Mouse (Mus musculus) urinary bladder, postnatal 36 days (tissue): ENCODE measurements around the gene Hspa8.
"Not testable (repeated sequence)": the region's sequence is repeated elsewhere in the genome, so short reads cannot be mapped to it uniquely, and the experiment has no call there.

Experiments used
- DNase-seq, 2 experiments: peaks; one replicate each; pipeline ENCODE4 v3.0.0; 2022; ENCODE audit warnings: low spot score in 2 of 2, mixed read lengths in 1 of 2

The Hspa8 gene

DNA sequence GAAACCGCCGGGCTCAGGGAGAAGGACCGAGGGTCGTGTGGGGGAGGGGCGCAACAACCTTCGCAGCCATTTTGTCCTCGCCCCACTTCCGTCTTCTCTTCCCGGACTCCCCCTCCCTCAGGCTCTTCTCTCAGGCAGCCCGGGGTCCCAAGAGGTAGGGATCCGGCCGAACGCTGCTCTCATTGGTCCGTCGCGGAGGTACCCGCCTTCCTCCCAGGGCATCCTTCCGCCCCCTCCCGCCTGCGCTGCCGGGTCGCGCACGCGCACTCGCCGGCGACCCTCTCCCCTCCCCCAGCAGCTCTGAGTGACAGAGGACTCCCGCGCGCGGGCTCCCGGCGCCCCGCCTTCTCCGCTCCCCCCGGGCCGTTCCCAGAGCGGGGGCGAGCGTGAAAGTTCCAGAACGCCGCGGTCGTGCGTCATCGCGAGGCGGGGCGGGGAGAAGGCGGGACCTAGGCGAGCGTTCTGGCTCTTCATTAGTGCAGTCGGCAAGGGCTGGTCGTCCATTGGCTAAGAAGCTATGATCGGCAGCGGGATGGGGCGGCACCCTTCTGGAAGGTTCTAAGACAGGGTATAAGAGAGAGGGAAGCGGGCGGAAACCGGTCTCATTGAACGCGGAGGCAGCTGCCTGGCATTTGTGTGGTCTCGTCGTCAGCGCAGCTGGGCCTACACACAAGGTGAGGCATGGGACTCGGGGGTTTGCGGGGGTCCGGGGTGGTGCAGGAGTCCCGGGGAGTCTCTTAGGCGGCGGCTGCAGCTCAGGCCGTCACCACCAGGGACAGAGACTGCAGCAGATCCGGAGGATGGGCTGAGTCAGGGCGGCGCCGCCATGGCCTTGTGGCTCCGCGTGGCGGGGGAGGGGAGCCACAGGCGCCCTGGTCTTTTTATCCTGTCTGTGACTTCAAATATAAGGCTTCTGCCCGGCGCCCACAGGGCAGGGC is at the start of gene Hspa8:
Hspa8 (plus strand) TSS at position 310 of the 938 bp plus-strand sequence.
- peak; percentile 100 for DNase-seq

DNA sequence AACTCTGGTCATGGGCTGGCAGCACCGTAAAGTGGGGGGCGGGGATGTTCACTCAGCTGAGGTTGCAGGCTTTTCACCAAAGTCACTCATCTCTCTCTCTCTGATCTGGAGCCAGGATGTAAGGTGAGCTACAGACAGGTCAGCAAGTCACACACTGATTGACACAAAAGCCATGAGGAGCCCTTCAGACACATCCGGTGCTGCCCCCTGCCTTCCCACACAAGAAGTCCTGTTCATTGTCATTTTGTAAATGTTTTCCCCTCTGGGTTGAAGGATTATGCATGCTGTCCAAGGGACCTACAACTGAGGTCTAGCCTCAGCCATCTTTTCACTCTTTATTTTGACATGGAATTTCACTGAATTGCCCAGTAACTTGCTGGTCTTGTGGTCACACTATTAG is 49.0 kb upstream of the Hspa8 start:
- no peak for DNase-seq

DNA sequence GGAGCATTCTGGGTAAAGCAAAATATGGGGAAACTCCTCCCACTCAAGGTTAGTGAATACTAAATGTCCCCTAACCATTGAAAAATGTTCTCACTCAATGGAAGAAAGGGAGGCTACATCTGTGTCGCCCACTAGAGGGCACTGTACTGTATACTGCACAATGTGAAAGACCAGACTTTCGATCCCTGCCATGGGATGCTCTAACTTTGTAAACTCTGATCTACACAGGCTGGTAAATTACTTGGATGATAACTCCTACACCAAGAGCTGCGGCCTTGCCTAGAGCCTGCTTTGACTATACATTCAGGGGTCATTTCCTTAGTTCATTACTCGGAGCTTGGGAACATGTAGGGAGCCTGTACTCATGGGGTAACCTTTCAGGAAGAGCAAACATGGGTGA is 44.4 kb upstream of the Hspa8 start:
- peak; percentile 40 to 43 for DNase-seq

DNA sequence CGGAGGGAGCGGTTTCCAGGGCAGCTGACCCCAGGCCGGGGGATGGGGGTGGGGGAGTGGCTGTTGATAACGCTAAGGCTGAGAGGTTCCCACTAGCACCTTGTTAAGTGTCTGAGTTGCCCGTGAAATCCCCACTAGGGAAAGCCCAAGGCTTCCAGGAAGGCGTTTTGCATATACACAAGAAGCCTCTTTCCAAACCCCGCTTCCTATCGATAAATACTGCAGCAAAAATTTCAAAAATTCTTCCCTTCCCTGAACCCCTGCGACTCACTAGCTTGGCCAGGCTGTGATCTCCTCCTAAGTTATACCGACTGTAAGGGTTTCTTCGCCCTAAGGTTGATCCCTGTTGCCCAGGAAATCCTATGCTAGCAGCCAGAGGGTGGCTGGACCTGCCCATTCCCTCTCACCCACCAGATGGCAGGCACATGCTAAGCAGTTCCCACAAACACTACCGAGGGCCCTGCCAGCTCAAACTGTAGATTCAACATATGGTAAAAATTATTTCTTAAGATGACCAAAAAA is 43.6 kb upstream of the Hspa8 start:
- peak; percentile 53 to 59 for DNase-seq

DNA sequence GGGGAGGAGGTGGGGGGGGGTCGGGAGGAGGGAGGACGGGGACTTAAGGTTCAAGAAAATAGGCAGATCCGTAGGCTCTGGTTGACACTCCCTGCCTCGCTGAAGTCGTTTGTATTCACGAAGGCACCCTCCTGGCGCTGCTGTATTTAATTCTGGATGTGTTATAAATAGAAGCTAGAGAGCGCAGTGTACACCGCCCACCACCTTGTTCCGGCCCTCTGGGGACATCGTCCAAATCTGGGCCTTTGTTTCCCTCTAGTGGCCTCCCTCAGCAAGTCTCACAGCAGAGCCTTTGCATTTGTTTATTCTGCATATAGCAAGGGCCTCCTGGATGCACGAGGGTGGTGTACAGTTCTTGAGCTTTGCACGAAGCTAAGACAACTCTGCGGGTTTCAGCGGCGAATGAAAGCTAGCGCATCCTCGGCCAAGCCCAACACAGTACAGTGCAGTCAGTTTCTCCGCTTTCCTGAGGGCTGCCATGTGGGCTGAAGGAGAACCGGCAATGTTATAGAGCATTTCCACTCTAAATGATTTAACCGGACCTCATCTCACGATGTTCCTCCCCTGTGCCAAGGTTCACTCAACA is 43.0 kb upstream of the Hspa8 start:
- peak; percentile 51 to 73 for DNase-seq

DNA sequence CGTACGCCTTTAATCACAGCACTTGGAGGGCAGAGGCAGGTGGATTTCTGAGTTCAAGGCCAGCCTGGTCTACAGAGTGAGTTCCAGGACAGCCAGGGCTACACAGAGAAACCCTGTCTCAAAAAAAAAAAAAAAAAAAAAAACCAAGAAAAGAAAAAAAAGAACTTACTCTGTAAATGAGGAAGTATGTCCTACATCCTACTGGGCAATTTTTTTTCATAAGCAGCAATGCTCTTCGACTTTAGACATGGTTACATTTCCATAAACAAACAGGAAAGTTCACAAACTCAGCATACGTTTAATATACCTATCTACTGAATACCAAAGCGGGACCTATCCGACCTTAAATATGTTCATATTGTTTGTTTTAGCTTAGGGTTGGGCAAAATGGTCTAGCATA is 38.4 kb upstream of the Hspa8 start:
- DNase-seq: no peak

DNA sequence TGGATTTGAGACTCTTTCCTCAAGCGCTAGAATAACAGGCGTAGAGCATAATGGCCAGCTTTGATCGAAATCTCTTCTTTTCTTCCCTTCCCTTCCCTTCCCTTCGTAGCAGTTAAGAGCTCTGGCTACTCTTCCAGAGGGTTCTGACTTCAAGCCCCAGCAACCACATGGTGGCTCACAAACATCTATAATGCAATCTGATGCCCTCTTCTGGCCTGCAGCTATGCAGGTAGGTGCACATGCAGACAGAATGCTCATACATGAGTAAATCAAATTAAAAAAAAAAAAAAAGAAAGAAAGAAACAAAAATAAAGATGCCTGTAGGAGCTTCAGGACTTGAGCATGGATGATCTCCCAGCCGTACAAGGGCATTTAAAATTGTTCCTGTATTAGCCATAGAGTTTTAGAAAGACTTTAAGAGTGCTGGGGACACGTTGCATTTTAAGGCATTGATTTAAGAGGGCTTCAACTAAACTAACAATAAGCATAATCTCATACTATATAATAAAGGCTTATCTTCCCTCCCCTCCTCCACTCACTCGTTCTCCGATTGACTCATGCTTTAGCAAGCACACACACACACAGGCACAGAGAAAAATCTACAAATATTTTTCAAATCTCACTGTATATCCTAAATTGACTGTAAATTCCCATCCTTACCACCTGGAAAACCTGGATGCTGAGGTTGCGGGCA is 35.8 kb upstream of the Hspa8 start:
- no peak for DNase-seq

DNA sequence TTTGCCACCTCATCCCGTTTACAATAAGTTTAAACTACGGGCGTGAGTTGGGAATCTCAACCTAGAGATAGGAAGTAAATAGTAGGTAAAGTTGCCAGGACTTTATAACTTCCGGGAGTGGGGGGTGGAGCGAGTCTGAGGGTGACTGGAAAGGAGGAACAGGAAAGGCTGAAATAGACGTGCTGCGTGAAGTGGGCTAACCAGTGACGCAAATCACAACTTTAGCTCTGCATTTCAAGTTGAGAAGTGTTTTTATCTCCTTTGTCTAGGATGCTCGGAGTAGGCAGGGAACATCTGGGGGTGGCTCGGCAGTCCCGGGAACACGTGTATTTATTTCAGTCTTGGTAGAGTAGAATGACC is 35.2 kb upstream of the Hspa8 start:
- peak; percentile 46 to 53 for DNase-seq

DNA sequence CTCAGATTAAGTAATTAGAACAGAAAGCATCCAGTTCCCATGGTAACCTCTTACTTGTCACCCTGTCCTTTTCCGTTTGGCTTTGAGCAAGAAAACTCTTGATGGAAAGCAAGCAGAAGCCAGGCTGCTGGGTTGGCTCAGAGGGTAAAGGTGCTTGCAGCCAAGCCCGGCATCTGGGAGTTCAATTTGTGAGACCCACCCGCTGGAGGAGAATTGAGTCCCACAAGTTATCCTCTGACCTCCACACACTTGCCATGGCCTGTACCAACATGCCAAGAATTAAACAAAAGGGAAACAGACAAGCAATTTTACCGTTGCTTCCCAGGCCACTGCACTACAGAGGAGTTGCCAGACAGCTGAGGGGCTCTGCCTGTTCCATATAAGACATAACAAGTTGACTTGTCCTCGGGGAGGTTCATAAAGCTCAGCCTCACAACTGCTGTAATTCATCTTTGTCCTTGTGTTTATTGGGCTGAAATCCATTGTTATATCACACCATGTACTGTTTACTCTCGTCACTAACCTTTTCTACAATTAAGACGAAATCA is 34.7 kb upstream of the Hspa8 start:
- no peak for DNase-seq

DNA sequence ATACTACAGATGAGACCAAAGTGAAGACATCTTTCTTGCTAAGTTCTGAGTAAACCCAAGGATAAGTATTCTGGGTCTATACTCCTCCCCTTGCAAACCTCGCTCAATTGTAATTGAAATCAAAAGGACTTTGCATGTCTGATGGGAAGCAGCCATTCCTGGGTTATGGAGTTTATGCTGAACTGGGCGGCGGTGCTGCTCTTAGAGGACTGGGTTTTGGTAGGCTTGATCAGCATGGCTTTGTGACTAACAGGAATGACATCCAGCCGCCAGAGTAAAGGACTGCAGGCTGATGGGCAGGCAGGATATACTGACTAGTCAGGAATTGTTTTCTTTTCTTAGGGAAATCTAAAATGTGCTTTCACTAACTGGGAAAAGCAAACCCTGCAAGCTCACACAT is 32.8 kb upstream of the Hspa8 start:
- no peak for DNase-seq

DNA sequence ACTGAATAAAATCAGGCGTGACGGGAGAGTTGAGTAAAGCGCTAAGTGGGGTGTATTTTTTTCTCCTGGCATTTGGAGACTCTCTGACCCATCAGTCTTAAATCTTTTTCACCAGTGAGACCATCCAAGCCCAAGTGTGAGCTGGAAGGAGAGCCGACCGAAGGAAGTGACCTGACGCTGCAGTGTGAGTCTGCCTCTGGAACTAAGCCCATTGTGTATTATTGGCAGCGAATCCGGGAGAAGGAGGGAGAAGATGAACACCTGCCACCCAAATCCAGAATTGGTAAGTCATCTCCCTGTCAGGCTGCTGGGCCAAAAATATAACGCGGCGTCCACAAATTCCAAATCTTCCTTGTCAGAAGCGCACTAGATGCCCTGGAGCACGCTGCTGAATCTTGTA is 28.5 kb upstream of the Hspa8 start:
- DNase-seq: no peak

DNA sequence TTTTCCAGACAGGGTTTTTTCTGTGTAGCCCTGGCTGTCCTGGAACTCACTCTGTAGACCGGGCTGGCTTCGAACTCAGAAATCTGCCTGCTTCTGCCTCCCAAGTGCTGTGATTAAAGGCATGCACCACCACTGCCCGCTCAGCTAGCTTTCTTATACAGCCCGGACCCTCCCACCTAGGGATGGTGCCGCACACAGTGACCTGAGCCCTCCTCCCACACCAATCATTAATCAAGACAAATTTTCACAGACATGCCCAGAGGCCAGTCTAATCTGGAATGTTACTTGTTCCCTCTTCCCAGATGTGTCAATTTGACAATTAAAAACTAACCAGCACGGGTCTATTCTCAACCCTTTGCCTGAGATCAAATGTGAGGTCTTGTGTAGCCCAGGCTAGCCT is 27.6 kb upstream of the Hspa8 start:
- DNase-seq: not testable (repeated sequence)

DNA sequence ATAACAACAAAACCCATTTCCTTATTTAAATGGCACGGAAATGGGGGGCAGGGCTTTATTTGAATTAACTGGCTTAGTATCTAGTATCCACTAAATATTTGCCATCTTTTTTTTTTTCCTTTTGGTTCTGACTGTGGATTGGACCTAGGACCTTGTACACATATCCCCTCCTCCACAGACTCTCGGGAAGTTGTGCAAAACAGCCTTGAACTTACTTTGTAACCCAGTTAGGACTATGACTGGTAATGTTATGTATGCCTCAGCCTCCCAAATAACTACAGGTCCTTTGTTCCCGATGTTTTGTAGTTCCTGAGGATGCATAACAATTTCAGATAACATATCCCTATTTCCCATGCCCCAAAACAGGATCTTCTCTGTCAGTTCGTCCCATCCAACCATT is 26.9 kb upstream of the Hspa8 start:
- no peak for DNase-seq

DNA sequence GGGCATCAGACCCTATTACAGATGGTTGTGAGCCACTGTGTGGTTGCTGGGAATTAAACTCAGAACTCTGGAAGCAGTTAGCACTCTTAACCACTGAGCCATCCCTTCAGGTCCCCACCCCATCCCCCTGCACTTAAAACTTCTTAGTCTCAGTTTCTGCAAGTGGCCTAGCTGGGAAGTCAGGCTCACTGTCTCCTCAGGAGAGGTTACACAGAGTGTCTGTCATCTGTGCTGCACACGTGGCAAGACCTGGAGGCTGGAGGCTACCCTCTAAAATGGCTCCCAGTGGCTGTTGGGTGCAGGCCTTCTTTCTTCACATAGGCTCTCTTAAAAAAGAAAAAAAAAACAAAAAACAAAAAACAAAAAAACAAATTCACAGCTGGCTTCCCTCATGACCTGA is 24.7 kb upstream of the Hspa8 start:
- DNase-seq: no peak

DNA sequence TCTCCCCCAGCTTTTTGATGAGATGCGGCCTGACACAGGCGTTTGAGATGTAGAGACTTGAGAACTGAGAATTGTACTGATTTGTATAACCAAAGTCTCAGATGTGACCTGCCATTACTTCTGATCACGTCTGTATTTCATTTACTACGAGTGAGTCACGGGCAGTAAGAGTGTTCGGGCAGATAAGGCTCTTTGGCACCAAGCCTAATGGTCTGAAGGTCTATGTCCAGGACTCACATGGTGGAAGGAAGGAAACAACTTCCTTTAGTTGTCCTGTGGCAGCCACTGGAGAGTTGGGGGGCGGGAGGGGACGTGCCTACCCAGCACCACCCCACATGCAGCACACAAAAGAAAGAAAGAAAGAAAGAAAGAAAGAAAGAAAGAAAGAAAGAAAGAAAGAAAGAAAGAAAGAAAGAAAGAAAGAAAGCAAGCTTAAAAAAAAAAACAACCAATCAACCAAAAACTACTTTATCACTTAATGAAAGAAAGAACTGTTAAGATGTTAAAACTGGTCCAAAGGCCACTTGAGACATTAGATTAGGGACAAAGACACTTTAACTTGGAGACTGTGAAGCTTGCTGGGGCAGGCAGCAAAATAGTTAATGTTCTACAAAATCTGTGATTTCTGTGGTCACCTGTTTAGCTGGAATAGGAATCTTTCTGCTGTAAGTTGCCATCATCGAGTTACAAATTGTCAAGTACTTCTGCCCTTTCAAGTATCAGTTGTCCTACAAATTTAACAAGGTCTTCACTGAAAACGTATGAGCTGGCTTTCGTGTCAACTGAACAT is 24.1 kb upstream of the Hspa8 start:
- peak; percentile 64 to 77 for DNase-seq

DNA sequence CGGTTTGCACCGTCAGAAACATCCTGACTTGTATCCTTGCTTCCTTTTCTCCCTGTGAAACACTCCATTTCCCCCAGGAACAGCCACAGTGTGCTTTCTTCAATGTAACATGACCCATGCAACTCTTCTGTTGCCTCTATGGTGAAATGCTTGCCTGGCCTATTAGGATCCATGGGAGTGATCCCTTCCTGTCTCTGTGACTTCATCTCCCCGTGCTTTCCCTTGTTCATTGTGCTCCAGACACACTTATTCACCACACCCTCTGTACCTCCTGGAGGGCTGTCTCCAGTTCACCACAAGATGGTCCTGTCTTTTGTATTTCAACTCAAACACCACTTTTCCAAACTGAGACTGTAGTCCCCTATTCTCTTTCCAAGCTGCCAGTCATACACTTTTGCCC is 20.7 kb upstream of the Hspa8 start:
- no peak for DNase-seq

DNA sequence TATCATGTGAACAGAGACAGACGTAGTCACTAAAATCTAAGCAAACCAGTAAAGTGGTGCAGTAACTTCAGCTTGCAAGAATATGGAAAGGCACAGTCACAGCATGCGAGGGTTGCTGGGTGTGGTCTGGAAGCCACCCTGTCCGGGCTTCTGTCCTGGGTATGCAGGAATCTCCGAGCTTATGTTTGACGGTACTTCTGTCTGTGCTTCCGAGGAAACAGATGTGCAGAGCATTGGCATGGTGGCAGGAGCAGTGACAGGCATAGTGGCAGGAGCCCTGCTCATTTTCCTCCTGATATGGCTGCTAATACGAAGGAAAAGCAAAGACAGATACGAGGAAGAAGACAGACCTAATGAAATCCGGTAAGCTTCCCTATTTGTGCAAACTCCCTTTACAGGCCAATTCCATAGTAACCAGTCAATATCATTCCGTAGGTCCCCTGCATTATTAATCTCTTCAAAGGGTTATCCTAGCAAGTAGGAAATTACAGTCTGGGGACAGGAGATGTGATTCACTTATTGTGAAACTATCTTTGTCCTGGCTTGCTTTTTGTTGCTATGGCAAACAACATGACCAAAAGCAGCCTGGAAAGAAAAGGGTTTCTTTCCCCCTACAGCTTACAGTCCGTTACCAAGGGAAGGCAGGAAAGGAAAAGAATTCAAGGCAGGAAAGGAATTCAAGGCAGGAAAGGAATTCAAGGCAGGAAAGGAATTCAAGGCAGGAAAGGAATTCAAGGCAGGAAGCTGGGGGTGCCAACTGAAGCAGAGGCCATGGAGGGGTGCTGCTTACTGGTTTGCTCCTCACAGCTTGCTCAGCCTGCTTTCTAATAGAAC is 19.7 kb upstream of the Hspa8 start:
- no peak for DNase-seq

DNA sequence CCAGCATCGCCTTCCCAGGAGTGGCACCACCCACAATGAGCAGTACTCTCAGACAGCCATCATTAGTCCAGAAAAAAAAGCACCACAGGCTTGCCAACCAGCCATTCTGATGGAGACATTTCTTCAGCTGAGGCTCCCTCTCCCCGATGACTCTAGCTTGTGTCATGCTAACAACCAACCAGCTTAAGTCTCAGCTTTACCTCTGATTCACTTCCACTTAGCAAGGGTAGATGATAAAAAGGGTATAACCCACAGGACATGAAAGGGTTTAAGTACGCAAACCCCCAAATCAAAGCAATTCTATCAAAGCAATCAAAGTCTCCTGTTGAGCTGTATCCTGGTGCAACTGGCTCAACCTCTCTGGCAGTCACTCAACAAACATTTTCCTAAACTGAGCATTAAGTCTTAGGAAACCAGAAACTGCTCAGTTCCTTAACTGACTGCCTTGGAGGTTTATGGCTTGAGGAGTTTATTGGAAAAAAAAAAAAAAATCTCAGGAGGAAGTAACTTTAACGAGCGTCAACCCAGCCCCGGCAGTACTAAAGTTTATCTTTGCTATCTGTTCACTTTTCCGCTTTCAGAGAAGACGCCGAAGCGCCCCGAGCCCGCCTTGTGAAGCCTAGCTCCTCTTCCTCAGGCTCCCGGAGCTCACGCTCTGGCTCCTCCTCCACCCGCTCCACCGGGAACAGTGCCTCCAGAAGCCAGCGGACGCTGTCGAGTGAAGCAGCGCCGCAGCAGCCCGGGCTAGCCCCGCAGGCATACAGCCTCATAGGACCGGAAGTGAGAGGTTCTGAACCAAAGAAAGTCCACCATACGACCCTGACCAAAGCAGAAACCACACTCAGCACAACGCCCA is 18.8 kb upstream of the Hspa8 start:
- DNase-seq: peak in 1 of 2 experiments; percentile 65

DNA sequence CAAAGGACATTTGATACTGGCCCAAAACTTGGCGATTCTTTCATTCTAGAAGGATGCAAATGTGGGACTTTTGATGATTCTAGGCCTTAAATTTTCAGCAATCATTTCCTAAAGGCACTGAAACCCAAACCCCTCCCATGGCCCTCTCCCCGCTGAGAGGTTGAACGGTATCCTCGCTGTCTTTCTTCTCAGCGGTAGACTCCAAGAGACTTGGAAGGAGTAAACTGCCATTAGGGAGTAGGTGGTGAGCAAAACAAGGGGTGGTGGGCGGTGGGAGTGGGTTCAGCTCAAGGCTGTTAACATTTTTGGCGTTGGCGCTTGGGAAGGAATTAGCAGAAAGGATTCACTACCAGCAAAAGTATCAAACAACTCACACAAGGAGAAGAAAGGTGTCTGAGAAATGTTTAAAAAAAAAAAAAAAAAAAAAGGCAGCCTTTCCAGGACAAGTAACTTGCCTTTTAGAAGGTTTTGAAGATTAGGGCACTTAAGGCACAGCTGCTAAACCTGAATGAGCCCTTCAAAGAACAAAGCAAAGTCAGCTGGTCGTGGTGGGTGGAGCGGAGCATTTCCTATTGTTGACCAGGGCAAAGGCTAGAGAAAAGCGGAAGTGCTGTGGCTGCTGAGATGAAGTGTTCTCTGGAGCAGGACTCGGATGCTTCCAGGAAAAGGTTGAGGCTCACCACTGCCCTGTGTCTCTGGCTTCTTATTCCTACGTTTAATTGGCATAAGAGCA is 17.0 kb upstream of the Hspa8 start:
- peak in 1 of 2 experiments; percentile 72 for DNase-seq
